Mouse (Mus musculus) neural tube, embryonic 12.5 days (tissue): ENCODE data around the gene Ncor2. TPM values are rescaled to one million over a fixed set of nuclear protein-coding genes. Genes with fewer than 3 reads are reported as not detected.

Experiments
- ATAC-seq: fragments of 200-750 bp; cut with Nextera tagmentation; 2 replicates; pipeline ENCODE4 v1.8.0; 2017; ENCODE audit warnings: low read depth, mild to moderate bottlenecking, moderate TSS enrichment, moderate library complexity; ENCODE audit not compliant: low FRiP score
- H3K27ac ChIP-seq: fragments of 300-500 bp; sonication (generic); 2 replicates; pipeline ENCODE4 v1.5.1; 2016
- H3K27me3 ChIP-seq: fragments of 300-500 bp; sonication (generic); replicated peaks from 2 replicates; pipeline ENCODE4 v1.6.1; 2016; ENCODE audit warnings: mild to moderate bottlenecking
- H3K36me3 ChIP-seq: fragments of 300-500 bp; sonication (generic); 2 replicates; pipeline ENCODE4 v1.6.1; 2016; ENCODE audit warnings: mild to moderate bottlenecking
- H3K4me1 ChIP-seq: fragments of 300-500 bp; sonication (generic); 2 replicates; pipeline ENCODE4 v1.6.1; 2016
- H3K4me2 ChIP-seq: fragments of 300-500 bp; sonication (generic); replicated peaks from 2 replicates; pipeline ENCODE4 v1.6.1; 2016; ENCODE audit warnings: mild to moderate bottlenecking
- H3K4me3 ChIP-seq: fragments of 300-500 bp; sonication (generic); 2 replicates; pipeline ENCODE4 v1.5.1; 2016
- H3K9ac ChIP-seq: fragments of 300-500 bp; sonication (generic); 2 replicates; pipeline ENCODE4 v1.6.1; 2016; ENCODE audit warnings: mild to moderate bottlenecking
- H3K9me3 ChIP-seq: fragments of 300-500 bp; sonication (generic); 2 replicates; pipeline ENCODE4 v1.6.1; 2016; ENCODE audit warnings: mild to moderate bottlenecking
- WGBS: fragments of 180-500 bp; shearing (Covaris S2); methylation state at CpG from one replicate; pipeline ENCODE4 v1.1.7; 2016; 5-methylcytosine and 5-hydroxymethylcytosine counted together
- polyA plus RNA-seq: library from polyadenylated mRNA; unstranded; fragments of >200 nt; fragmentation: Nextera tagmentation; extraction: Ambion mirVana; gene quantifications from 2 replicates; pipeline ENCODE4 v1.2.1, GENCODE M21; 2016

Ncor2 gene
- polyA plus RNA-seq, 1 experiment from 2014 or later: 36.9 TPM

GRCm38 (mm10) chr5:125174726-125175672 is 4.0 kb downstream of the Ncor2 start:
- Histone ChIP-seq H3K4me1 (peaks cover 80% of the 10 kb centered on the region), H3K9me3 (no peaks in the 10 kb centered on the region), H3K27ac (no peak overlapping the region), H3K36me3 (no peaks in the 10 kb centered on the region), H3K4me3 (no peak overlapping the region), H3K4me2 (peak overlapping the region; percentile 81), H3K27me3 (no peaks in the 10 kb centered on the region), H3K9ac (peak overlapping the region; percentile 96; the same call in 1 of the 2 replicates)
- WGBS: 59% methylated on average over 13 of the region's 13 CpGs
- ATAC-seq: no peak

- Histone ChIP-seq H3K36me3 (no peaks in the 10 kb centered on the region), H3K4me1 (peaks cover 85% of the 10 kb centered on the region), H3K9me3 (no peaks in the 10 kb centered on the region), H3K27me3 (no peaks in the 10 kb centered on the region), H3K27ac (peak overlapping the region; percentile 50; the same call in 1 of the 2 replicates), H3K4me3 (no peak overlapping the region), H3K4me2 (peak overlapping the region; percentile 35), H3K9ac (peak overlapping the region; percentile 8; the same call in 1 of the 2 replicates)
- no peak for ATAC-seq
- WGBS: 79% methylated on average over 1 of the region's 1 CpGs
Measured at GRCm38 (mm10) chr5:125173868-125174267, 5.2 kb downstream of the Ncor2 start.

- Histone ChIP-seq H3K9ac (no peak overlapping the region), H3K9me3 (no peaks in the 10 kb centered on the region), H3K4me2 (peak overlapping the region; percentile 35), H3K4me3 (0 out of 2 replicates have a peak overlapping the region, but pooled peaks have one; percentile 5), H3K4me1 (peaks cover 88% of the 10 kb centered on the region), H3K36me3 (no peaks in the 10 kb centered on the region), H3K27ac (peak overlapping the region; percentile 26; the same call in 1 of the 2 replicates), H3K27me3 (no peaks in the 10 kb centered on the region)
- peak; percentile 33; the same call in 1 of the 2 replicates for ATAC-seq
- 46% methylated on average over 12 of the region's 12 CpGs for WGBS
Measured at GRCm38 (mm10) chr5:125172831-125173615, 6.0 kb downstream of the Ncor2 start.

GRCm38 (mm10) chr5:125171259-125171658 is 7.8 kb downstream of the Ncor2 start:
- Histone ChIP-seq H3K27me3 (no peaks in the 10 kb centered on the region), H3K36me3 (no peaks in the 10 kb centered on the region), H3K9me3 (no peaks in the 10 kb centered on the region), H3K9ac (no peak overlapping the region), H3K4me3 (no peak overlapping the region), H3K4me1 (peaks cover 91% of the 10 kb centered on the region), H3K4me2 (peak overlapping the region; percentile 35), H3K27ac (no peak overlapping the region)
- no peak for ATAC-seq
- 51% methylated on average over 6 of the region's 6 CpGs for WGBS

- H3K27ac ChIP-seq: no peak overlapping the region
- ATAC-seq: no peak
- WGBS: 75% methylated on average over 11 of the region's 11 CpGs
- H3K36me3 ChIP-seq: no peaks in the 10 kb centered on the region
- H3K9ac ChIP-seq: no peak overlapping the region
- no peak overlapping the region; the same call in 1 of the 2 replicates for H3K4me2 ChIP-seq
- peaks cover 91% of the 10 kb centered on the region for H3K4me1 ChIP-seq
- H3K27me3 ChIP-seq: no peaks in the 10 kb centered on the region
- H3K9me3 ChIP-seq: no peaks in the 10 kb centered on the region
- H3K4me3 ChIP-seq: no peak overlapping the region
Measured at GRCm38 (mm10) chr5:125170107-125170842, 8.7 kb downstream of the Ncor2 start.

GRCm38 (mm10) chr5:125168101-125168500 is 10.9 kb downstream of the Ncor2 start:
- Histone ChIP-seq H3K27me3 (no peaks in the 10 kb centered on the region), H3K4me1 (peaks cover 93% of the 10 kb centered on the region), H3K4me3 (no peak overlapping the region), H3K36me3 (no peaks in the 10 kb centered on the region), H3K27ac (no peak overlapping the region), H3K4me2 (no peak overlapping the region), H3K9me3 (no peaks in the 10 kb centered on the region), H3K9ac (no peak overlapping the region)
- WGBS: 90% methylated on average over 7 of the region's 7 CpGs
- ATAC-seq: no peak

GRCm38 (mm10) chr5:125167524-125167923 is 11.5 kb downstream of the Ncor2 start:
- Histone ChIP-seq H3K4me1 (peaks cover 93% of the 10 kb centered on the region), H3K36me3 (no peaks in the 10 kb centered on the region), H3K9ac (no peak overlapping the region), H3K27ac (0 out of 2 replicates have a peak overlapping the region, but pooled peaks have one; percentile 4), H3K9me3 (no peaks in the 10 kb centered on the region), H3K4me2 (no peak overlapping the region), H3K27me3 (no peaks in the 10 kb centered on the region), H3K4me3 (no peak overlapping the region)
- ATAC-seq: no peak
- 80% methylated on average over 5 of the region's 5 CpGs for WGBS

- no peak overlapping the region for H3K27ac ChIP-seq
- 80% methylated on average over 14 of the region's 14 CpGs for WGBS
- H3K9ac ChIP-seq: no peak overlapping the region
Measured at GRCm38 (mm10) chr5:125165993-125166392, 13.0 kb downstream of the Ncor2 start.

GRCm38 (mm10) chr5:125164465-125165167 is 14.4 kb downstream of the Ncor2 start:
- H3K4me1 ChIP-seq: peaks cover 91% of the 10 kb centered on the region
- H3K9me3 ChIP-seq: no peaks in the 10 kb centered on the region
- no peaks in the 10 kb centered on the region for H3K27me3 ChIP-seq
- H3K27ac ChIP-seq: peak overlapping the region; percentile 33; the same call in 1 of the 2 replicates
- H3K4me3 ChIP-seq: no peak overlapping the region
- H3K9ac ChIP-seq: peak overlapping the region; percentile 41
- peaks cover 2% of the 10 kb centered on the region; the same call in 1 of the 2 replicates for H3K36me3 ChIP-seq
- WGBS: 30% methylated on average over 12 of the region's 12 CpGs
- no peak for ATAC-seq
- peak overlapping the region; percentile 26 for H3K4me2 ChIP-seq

More at GRCm38 (mm10) chr5:125165993-125166392, 13.0 kb downstream of the Ncor2 start:
- H3K4me3 ChIP-seq: no peak overlapping the region
- H3K27me3 ChIP-seq: no peaks in the 10 kb centered on the region
- ATAC-seq: no peak
- no peaks in the 10 kb centered on the region for H3K9me3 ChIP-seq
- peaks cover 91% of the 10 kb centered on the region for H3K4me1 ChIP-seq
- H3K4me2 ChIP-seq: no peak overlapping the region
- H3K36me3 ChIP-seq: peaks cover 2% of the 10 kb centered on the region; the same call in 1 of the 2 replicates

- Histone ChIP-seq H3K36me3 (peaks cover 2% of the 10 kb centered on the region; the same call in 1 of the 2 replicates), H3K9ac (0 out of 2 replicates have a peak overlapping the region, but pooled peaks have one; percentile 41), H3K27me3 (no peaks in the 10 kb centered on the region), H3K27ac (peak overlapping the region; percentile 29; the same call in 1 of the 2 replicates), H3K9me3 (no peaks in the 10 kb centered on the region), H3K4me1 (peaks cover 93% of the 10 kb centered on the region), H3K4me2 (peak overlapping the region; percentile 26), H3K4me3 (no peak overlapping the region)
- WGBS: 28% methylated on average over 8 of the region's 8 CpGs
- no peak for ATAC-seq
Measured at GRCm38 (mm10) chr5:125163441-125164050, 15.5 kb downstream of the Ncor2 start.
